Mouse (Mus musculus): ENCODE measurements at regions not wholly inside any gene's neighbourhood (a gene's known extent, or its start where the extent isn't known, plus 50 kb on each side); places are given as distances from the start of the nearest gene placed in this dataset.

- 46% methylated on average over 2 of the region's 2 CpGs for WGBS
- Histone ChIP-seq H3K27me3 (no peaks in the 10 kb centered on the region), H3K27ac (no peak overlapping the region), H3K9ac (no peak overlapping the region), H3K9me3 (replicated peaks) (no peaks in the 10 kb centered on the region), H3K36me3 (no peaks in the 10 kb centered on the region), H3K4me3 (no peak overlapping the region), H3K4me1 (replicated peaks) (peaks cover 24% of the 10 kb centered on the region), H3K4me2 (no peak overlapping the region)
- no peak for ATAC-seq (replicated peaks; ENCODE audit: insufficient number of reproducible peaks, insufficient read depth, low FRiP score, low read depth)
These were observed 68.6 kb upstream of the Cited2 start for GRCm38 (mm10) chr10:17654308-17654858.

- no peaks in the 10 kb centered on the region for H3K36me3 ChIP-seq
- no peaks in the 10 kb centered on the region for H3K27me3 ChIP-seq
- no peaks in the 10 kb centered on the region for H3K9me3 ChIP-seq (replicated peaks)
- H3K27ac ChIP-seq: no peak overlapping the region
- H3K9ac ChIP-seq: no peak overlapping the region
- H3K4me1 ChIP-seq (replicated peaks): peaks cover 24% of the 10 kb centered on the region
- H3K4me2 ChIP-seq: peak overlapping the region; percentile 39
- WGBS: 58% methylated on average over 10 of the region's 10 CpGs
- H3K4me3 ChIP-seq: peak overlapping the region; percentile 10; the same call in 1 of the 2 replicates
- ATAC-seq (replicated peaks; ENCODE audit: insufficient number of reproducible peaks, insufficient read depth, low FRiP score, low read depth): no peak
These were observed 67.5 kb upstream of the Cited2 start for GRCm38 (mm10) chr10:17655459-17656051.

GRCm38 (mm10) chr10:17656305-17656704 is 66.7 kb upstream of the Cited2 start:
- no peak overlapping the region for H3K9ac ChIP-seq
- H3K4me2 ChIP-seq: peak overlapping the region; percentile 39
- WGBS: 39% methylated on average over 10 of the region's 10 CpGs
- ATAC-seq (replicated peaks; ENCODE audit: insufficient number of reproducible peaks, insufficient read depth, low FRiP score, low read depth): 0 out of 2 replicates have a peak, but pooled peaks have one; percentile 39
- H3K4me3 ChIP-seq: peak overlapping the region; percentile 10
- no peak overlapping the region for H3K27ac ChIP-seq
- H3K36me3 ChIP-seq: no peaks in the 10 kb centered on the region
- no peaks in the 10 kb centered on the region for H3K27me3 ChIP-seq
- H3K9me3 ChIP-seq (replicated peaks): no peaks in the 10 kb centered on the region
- peaks cover 24% of the 10 kb centered on the region for H3K4me1 ChIP-seq (replicated peaks)

GRCm38 (mm10) chr10:17656872-17657482 is 66.0 kb upstream of the Cited2 start:
- H3K4me2 ChIP-seq: peak overlapping the region; percentile 39
- no peak overlapping the region for H3K9ac ChIP-seq
- no peaks in the 10 kb centered on the region for H3K9me3 ChIP-seq (replicated peaks)
- H3K27ac ChIP-seq: no peak overlapping the region
- no peaks in the 10 kb centered on the region for H3K36me3 ChIP-seq
- WGBS: 29% methylated on average over 8 of the region's 8 CpGs
- H3K27me3 ChIP-seq: no peaks in the 10 kb centered on the region
- no peak overlapping the region for H3K4me3 ChIP-seq
- no peak for ATAC-seq (replicated peaks; ENCODE audit: insufficient number of reproducible peaks, insufficient read depth, low FRiP score, low read depth)
- peaks cover 24% of the 10 kb centered on the region for H3K4me1 ChIP-seq (replicated peaks)

GRCm38 (mm10) chr10:17659575-17659974 is 63.4 kb upstream of the Cited2 start:
- peaks cover 13% of the 10 kb centered on the region for H3K4me1 ChIP-seq (replicated peaks)
- no peak overlapping the region for H3K9ac ChIP-seq
- H3K4me2 ChIP-seq: no peak overlapping the region
- 92% methylated on average over 9 of the region's 9 CpGs for WGBS
- H3K9me3 ChIP-seq (replicated peaks): no peaks in the 10 kb centered on the region
- no peak overlapping the region for H3K27ac ChIP-seq
- no peaks in the 10 kb centered on the region for H3K27me3 ChIP-seq
- no peak overlapping the region for H3K4me3 ChIP-seq
- no peaks in the 10 kb centered on the region for H3K36me3 ChIP-seq
- no peak for ATAC-seq (replicated peaks; ENCODE audit: insufficient number of reproducible peaks, insufficient read depth, low FRiP score, low read depth)

GRCm38 (mm10) chr10:17660836-17661452 is 62.1 kb upstream of the Cited2 start:
- no peaks in the 10 kb centered on the region for H3K36me3 ChIP-seq
- no peak overlapping the region for H3K4me3 ChIP-seq
- no peaks in the 10 kb centered on the region for H3K9me3 ChIP-seq (replicated peaks)
- no peak for ATAC-seq (replicated peaks; ENCODE audit: insufficient number of reproducible peaks, insufficient read depth, low FRiP score, low read depth)
- H3K27me3 ChIP-seq: no peaks in the 10 kb centered on the region
- H3K27ac ChIP-seq: no peak overlapping the region
- H3K4me2 ChIP-seq: no peak overlapping the region
- 74% methylated on average over 5 of the region's 5 CpGs for WGBS
- H3K9ac ChIP-seq: no peak overlapping the region
- peaks cover 10% of the 10 kb centered on the region for H3K4me1 ChIP-seq (replicated peaks)

- no peaks in the 10 kb centered on the region for H3K36me3 ChIP-seq
- H3K9ac ChIP-seq: no peak overlapping the region
- H3K27me3 ChIP-seq: no peaks in the 10 kb centered on the region
- no peaks in the 10 kb centered on the region for H3K4me1 ChIP-seq (replicated peaks)
- no peak overlapping the region for H3K4me2 ChIP-seq
- H3K4me3 ChIP-seq: no peak overlapping the region
- no peak overlapping the region for H3K27ac ChIP-seq
- no peaks in the 10 kb centered on the region for H3K9me3 ChIP-seq (replicated peaks)
- WGBS: 74% methylated on average over 3 of the region's 3 CpGs
- no peak for ATAC-seq (replicated peaks; ENCODE audit: insufficient number of reproducible peaks, insufficient read depth, low FRiP score, low read depth)
These were observed 56.9 kb upstream of the Cited2 start for GRCm38 (mm10) chr10:17666089-17666488.

GRCm38 (mm10) chr10:17669401-17669800 is 53.6 kb upstream of the Cited2 start:
- no peaks in the 10 kb centered on the region for H3K27me3 ChIP-seq
- no peak overlapping the region for H3K4me3 ChIP-seq
- H3K9ac ChIP-seq: no peak overlapping the region
- H3K4me2 ChIP-seq: no peak overlapping the region
- no peak overlapping the region for H3K27ac ChIP-seq
- H3K36me3 ChIP-seq: no peaks in the 10 kb centered on the region
- H3K9me3 ChIP-seq (replicated peaks): no peaks in the 10 kb centered on the region
- 79% methylated on average over 9 of the region's 9 CpGs for WGBS
- no peak for ATAC-seq (replicated peaks; ENCODE audit: insufficient number of reproducible peaks, insufficient read depth, low FRiP score, low read depth)
- no peaks in the 10 kb centered on the region for H3K4me1 ChIP-seq (replicated peaks)

All from heart, embryonic 15.5 days (tissue).